Mouse (Mus musculus): ENCODE results near the gene Ak2. TPM values are rescaled to one million over a fixed set of nuclear protein-coding genes. Genes with fewer than 3 reads are reported as not detected.

The Ak2 gene
- 102 and 158 TPM in 2 replicates for polyA plus RNA-seq (2015; fragmentation: Nextera tagmentation; extraction: Ambion mirVana)

GRCm38 (mm10) chr4:128991500-128992008 lies at the start of gene Ak2:
Gene Ak2, plus strand, starts transcription at chr4:128991958.

DNA sequence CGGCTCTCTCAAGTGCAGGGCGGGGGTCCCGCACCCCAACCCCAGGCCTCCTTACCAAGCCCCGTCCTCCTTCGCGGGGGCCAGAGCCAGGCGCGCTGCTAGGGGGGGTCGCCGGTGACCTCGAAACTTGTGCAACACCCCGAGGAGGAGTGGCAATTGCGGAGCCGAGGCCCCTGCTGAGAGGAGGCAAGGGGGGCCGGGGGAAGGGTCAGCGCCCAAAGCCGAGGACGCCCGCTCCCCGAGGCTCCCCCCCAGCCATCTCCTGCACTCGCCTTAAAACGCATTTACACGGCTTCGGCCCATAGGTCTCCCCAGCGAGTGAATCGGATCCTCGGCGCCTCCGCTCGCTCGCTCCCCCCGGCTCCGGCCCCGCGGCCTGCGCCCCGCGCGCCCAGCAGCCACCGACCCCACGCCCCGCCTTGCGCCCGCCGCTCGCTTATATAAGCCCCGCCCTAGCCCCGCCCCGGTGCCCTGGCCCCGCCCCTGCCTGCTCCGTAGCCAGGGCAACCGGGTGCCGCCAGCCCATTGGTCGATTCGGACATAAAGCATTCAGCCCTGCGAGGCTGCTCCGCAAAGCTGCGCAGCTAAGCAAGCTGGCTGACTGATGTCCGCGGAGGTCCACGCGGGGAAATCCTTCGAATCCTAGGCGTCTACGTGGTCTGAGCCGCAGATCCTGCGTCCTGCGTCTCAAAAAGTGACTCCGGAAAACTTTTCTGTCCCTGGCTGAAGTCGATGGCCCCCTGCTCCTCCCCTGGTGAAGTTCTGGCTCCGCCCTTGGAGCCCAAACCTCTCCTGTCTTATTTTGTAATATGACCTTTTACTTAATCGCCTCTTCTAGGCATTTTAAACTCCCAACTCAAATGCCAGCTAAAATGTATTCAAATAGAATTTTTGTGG lies 29.5 kb upstream of the Ak2 start, which contains the start of gene Azin2:
TSS of gene Azin2 (minus strand) at position 414 of the 897 bp plus-strand sequence.

DNA sequence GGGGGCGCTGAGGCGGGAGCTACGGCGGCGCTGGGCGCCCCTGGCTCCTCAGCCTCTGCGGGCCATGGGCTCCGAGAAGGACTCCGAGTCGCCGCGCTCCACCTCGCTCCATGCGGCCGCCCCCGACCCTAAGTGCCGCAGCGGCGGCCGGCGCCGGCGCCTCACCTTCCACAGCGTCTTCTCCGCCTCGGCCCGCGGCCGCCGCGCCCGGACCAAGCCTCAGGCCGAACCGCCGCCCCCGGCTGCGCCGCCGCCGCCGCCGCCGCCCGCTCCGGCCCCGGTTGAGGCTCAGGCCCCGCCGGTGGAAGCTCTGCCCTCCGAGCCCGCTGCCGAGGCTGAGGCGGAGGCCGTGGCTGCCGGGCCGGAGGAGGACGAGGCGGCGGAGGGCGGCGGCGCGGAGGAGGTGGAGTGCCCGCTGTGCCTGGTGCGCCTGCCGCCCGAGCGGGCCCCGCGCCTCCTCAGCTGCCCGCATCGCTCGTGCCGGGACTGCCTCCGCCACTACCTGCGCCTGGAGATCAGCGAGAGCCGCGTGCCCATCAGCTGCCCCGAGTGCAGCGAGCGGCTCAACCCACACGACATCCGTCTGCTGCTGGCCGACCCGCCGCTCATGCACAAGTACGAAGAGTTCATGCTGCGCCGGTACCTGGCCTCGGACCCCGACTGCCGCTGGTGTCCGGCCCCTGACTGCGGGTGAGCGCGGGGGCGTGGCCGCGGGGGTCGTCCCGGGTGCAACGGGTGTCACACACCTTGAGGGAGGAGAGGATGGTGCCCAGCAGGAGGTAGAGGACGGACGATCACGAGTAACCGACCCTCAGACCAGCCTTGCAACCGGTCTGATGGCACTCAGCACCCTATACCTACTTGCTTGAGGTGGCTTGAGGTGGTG lies 66.7 kb downstream of the Ak2 start, which contains the start of gene Rnf19b:
TSS of gene Rnf19b (plus strand) at position 65 of the 886 bp plus-strand sequence.

Other genes with a start within 250 kb of the Ak2 start
- gene A3galt2, start 236.6 kb upstream of the Ak2 start, polyA plus RNA-seq (2015; fragmentation: Nextera tagmentation; extraction: Ambion mirVana), result 0.03 TPM in 1 of 2 replicates, not detected in the other
- 27.0 and 30.2 TPM in 2 replicates for gene Zfp362, start 185.9 kb upstream of the Ak2 start, polyA plus RNA-seq (2015; fragmentation: Nextera tagmentation; extraction: Ambion mirVana)
- gene Trim62, start 108.4 kb upstream of the Ak2 start, polyA plus RNA-seq (2015; fragmentation: Nextera tagmentation; extraction: Ambion mirVana), result 6.5 and 11.3 TPM in 2 replicates
- gene Azin2, start 29.5 kb upstream of the Ak2 start, polyA plus RNA-seq (2015; fragmentation: Nextera tagmentation; extraction: Ambion mirVana), result 82.8 and 84.8 TPM in 2 replicates
- 9.0 and 9.6 TPM in 2 replicates for gene Rnf19b, start 66.3 kb downstream of the Ak2 start, polyA plus RNA-seq (2015; fragmentation: Nextera tagmentation; extraction: Ambion mirVana)
- gene Tmem54, start 113.6 kb downstream of the Ak2 start, polyA plus RNA-seq (2015; fragmentation: Nextera tagmentation; extraction: Ambion mirVana), result 0.33 and 1.6 TPM in 2 replicates
- 8.3 and 21.4 TPM in 2 replicates for gene Hpca, start 130.1 kb downstream of the Ak2 start, polyA plus RNA-seq (2015; fragmentation: Nextera tagmentation; extraction: Ambion mirVana)
- gene Fndc5, start 145.0 kb downstream of the Ak2 start, polyA plus RNA-seq (2015; fragmentation: Nextera tagmentation; extraction: Ambion mirVana), result 3.5 and 5.3 TPM in 2 replicates
- gene S100pbp, start 197.8 kb downstream of the Ak2 start, polyA plus RNA-seq (2015; fragmentation: Nextera tagmentation; extraction: Ambion mirVana), result 9.8 and 10.5 TPM in 2 replicates
- gene Yars, start 197.8 kb downstream of the Ak2 start, polyA plus RNA-seq (2015; fragmentation: Nextera tagmentation; extraction: Ambion mirVana), result 37.5 and 45.4 TPM in 2 replicates

All from adrenal gland, postnatal 0 days (tissue).